Mouse (Mus musculus): ENCODE data around the gene Stx8. TPM values are rescaled to one million over a fixed set of nuclear protein-coding genes. Genes with fewer than 3 reads are reported as not detected.

Stx8 gene
- polyA plus RNA-seq, 1 experiment from 2014 or later: 50.6 TPM

DNA sequence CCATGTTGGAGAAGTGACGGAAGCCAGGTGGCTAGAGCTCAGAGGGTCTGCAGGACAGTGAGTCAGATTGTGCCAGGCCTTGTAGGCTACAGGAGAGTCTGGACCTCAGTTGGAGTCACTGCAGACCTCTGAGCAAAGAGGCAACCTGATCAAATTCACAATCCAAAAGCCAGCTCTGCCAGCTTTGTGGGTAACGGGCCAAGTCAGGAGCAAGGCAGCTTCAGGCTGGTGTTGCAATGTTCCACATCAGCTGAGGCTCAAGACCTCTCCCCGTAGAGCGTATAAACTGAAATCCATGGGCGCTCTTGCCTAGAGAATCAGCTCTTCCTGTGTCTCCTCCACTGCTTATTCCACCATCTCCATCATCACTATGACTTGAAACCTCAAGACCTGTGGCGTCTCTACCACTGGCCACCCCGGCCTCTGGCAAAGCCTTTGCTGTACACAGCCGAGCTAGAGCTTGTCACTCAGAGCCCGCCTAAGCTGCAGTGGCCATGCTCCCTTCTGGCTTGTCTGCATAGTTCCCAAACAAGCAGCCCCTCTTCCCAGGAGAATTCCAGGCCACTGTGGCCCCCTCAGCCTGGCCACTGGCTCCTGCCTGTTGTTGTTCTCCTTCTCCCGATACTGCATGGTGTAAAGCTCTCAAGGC, 235.9 kb downstream of the Stx8 start:
- 79% methylated on average over 10 of the region's 10 CpGs for WGBS
- H3K4me3 ChIP-seq: no peak overlapping the region
- H3K36me3 ChIP-seq: no peaks in the 10 kb centered on the region
- H3K4me2 ChIP-seq: no peak overlapping the region
- no peak overlapping the region for H3K9ac ChIP-seq
- no peak overlapping the region for H3K27ac ChIP-seq (replicated peaks)
- no peaks in the 10 kb centered on the region for H3K9me3 ChIP-seq
- H3K4me1 ChIP-seq: peaks cover 41% of the 10 kb centered on the region
- ATAC-seq (ENCODE audit: extremely low read depth, insufficient number of reproducible peaks, low FRiP score, low TSS enrichment): no peak
- H3K27me3 ChIP-seq (replicated peaks): no peaks in the 10 kb centered on the region

DNA sequence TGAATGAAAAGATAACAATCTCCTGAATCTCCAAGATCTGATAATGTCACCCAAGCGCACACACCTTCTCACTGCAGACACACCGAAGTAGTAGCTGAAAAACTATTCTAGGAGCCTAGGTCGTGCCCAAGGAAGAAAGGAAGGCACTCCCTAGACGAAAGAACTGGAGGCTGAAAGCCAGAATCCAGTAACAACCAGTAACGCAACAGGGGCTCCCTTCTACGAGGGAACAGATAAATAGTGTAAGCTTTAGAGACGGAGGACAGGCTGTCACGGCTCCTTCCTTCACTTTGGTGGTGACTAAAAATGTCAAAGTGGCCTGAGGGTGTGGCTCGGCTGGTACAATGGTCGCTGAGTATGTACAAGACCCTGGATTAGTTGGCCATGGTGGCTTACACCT, 236.6 kb downstream of the Stx8 start:
- H3K9ac ChIP-seq: no peak overlapping the region
- no peak overlapping the region for H3K4me3 ChIP-seq
- peaks cover 41% of the 10 kb centered on the region for H3K4me1 ChIP-seq
- no peak overlapping the region for H3K27ac ChIP-seq (replicated peaks)
- no peak for ATAC-seq (ENCODE audit: extremely low read depth, insufficient number of reproducible peaks, low FRiP score, low TSS enrichment)
- WGBS: 52% methylated on average over 10 of the region's 10 CpGs
- H3K27me3 ChIP-seq (replicated peaks): no peaks in the 10 kb centered on the region
- no peak overlapping the region for H3K4me2 ChIP-seq
- no peaks in the 10 kb centered on the region for H3K36me3 ChIP-seq
- H3K9me3 ChIP-seq: no peaks in the 10 kb centered on the region

DNA sequence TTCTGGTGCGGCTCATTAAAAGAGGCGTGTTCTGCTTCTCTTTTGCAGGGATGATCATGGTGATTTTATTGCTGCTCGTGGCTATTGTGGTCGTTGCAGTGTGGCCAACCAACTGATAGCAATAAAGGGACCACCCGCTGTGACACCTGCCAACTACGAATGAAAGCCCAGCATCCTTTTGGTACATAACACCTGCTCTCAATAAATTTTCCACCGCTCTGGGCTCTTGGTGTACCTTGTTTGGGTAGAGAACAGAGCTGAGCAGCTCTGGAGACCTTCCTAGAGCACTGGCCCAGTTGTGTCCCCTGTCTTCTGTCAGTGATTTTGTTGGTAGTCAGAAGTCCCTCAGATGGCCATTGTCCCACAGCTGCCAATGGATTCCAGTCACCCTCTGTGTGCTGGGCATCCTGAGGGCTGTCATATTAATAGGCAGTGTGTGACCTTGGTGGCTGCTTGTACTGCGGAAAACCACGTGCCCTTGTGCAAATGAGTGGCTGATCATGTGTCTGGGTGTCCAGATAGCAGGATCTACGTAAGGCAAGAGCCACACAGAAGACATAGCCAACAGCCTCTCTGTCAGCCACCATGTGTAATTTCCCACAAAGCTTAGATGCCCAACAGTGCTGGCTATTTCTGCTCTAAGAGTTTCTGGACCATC, 237.8 kb downstream of the Stx8 start:
- H3K36me3 ChIP-seq: no peaks in the 10 kb centered on the region
- H3K9ac ChIP-seq: no peak overlapping the region
- no peaks in the 10 kb centered on the region for H3K27me3 ChIP-seq (replicated peaks)
- WGBS: 72% methylated on average over 10 of the region's 10 CpGs
- no peak for ATAC-seq (ENCODE audit: extremely low read depth, insufficient number of reproducible peaks, low FRiP score, low TSS enrichment)
- H3K9me3 ChIP-seq: no peaks in the 10 kb centered on the region
- peak overlapping the region; percentile 20; the same call in 1 of the 2 replicates for H3K27ac ChIP-seq (replicated peaks)
- H3K4me3 ChIP-seq: no peak overlapping the region
- no peak overlapping the region for H3K4me2 ChIP-seq
- peaks cover 51% of the 10 kb centered on the region for H3K4me1 ChIP-seq

DNA sequence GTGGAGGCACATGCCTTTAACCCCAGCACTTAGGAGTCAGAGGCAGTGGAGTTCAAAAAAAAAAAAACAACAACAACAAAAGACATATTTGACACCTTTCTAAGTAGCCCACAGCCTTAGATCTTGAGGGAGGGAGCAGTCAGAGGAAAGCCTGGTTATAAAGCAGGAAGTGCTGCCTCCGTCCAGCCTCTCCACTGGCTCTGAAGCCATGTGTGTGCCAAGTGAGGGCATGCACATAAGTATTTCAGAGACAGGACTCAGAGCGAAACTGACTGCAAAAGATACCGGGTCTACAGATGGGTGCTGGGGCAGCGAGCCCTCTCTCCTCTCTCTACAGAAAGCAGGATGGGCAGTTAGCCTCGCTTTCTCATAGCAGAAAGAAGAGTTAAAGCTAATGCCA, 238.4 kb downstream of the Stx8 start:
- H3K9ac ChIP-seq: no peak overlapping the region
- no peak overlapping the region for H3K4me2 ChIP-seq
- peaks cover 55% of the 10 kb centered on the region for H3K4me1 ChIP-seq
- H3K9me3 ChIP-seq: no peaks in the 10 kb centered on the region
- H3K27me3 ChIP-seq (replicated peaks): no peaks in the 10 kb centered on the region
- WGBS: 71% methylated on average over 5 of the region's 5 CpGs
- H3K36me3 ChIP-seq: no peaks in the 10 kb centered on the region
- H3K27ac ChIP-seq (replicated peaks): no peak overlapping the region
- no peak for ATAC-seq (ENCODE audit: extremely low read depth, insufficient number of reproducible peaks, low FRiP score, low TSS enrichment)
- no peak overlapping the region for H3K4me3 ChIP-seq

DNA sequence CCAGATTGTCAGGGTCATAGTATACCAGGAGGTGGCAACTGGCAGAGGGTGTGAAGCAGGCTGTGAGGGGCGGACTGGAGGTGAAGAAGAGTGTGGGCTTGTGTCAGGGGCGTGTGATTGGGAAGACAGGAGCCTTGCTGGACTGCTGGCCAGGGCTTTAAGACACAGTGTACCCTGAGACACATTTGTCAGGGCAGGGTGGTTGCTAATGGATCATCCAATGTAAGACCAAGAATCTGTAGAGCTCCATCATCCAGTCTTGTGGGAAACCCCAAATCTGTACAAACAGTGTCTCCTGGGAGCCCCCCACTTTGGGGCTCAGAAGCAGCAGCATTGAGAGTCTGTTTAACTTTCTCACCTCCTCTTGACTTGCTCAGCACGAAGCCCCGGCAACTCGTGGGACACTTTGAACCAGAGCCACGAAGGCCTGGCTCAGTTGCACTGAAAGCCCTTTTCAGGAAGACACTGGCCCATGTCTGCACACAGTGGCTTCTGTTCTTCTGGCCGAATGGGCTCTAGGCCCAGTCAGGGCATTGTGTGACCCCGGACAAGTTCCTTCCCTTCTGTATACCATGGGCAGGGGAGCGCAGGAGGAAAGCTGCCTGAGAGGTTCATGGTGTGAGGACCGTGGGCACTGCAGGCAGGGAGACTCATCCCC, 239.7 kb downstream of the Stx8 start:
- WGBS: 86% methylated on average over 10 of the region's 10 CpGs
- H3K4me3 ChIP-seq: no peak overlapping the region
- no peak for ATAC-seq (ENCODE audit: extremely low read depth, insufficient number of reproducible peaks, low FRiP score, low TSS enrichment)
- peaks cover 44% of the 10 kb centered on the region for H3K4me1 ChIP-seq
- no peaks in the 10 kb centered on the region for H3K27me3 ChIP-seq (replicated peaks)
- no peaks in the 10 kb centered on the region for H3K36me3 ChIP-seq
- no peak overlapping the region for H3K27ac ChIP-seq (replicated peaks)
- no peak overlapping the region for H3K4me2 ChIP-seq
- H3K9ac ChIP-seq: no peak overlapping the region
- no peaks in the 10 kb centered on the region for H3K9me3 ChIP-seq

DNA sequence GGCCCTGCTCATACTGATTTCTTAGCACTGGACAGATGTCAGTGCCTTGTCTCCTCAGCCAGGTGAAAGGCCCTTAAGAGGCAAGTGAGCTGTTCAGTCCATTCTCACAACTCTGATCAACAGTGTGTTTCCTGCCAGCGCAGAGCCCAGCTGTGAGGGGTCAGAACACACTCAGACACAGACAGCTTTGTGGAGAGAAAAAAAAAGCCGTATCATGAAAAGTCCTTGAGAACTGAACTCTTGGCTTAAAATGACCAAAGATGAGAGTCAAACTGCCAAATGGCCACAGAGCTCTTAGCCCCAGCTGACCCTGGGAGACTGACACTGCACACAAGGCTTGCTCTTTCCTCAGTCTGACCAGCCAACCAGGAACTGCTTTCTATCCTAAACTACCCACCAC, 242.0 kb downstream of the Stx8 start:
- no peak for ATAC-seq (ENCODE audit: extremely low read depth, insufficient number of reproducible peaks, low FRiP score, low TSS enrichment)

DNA sequence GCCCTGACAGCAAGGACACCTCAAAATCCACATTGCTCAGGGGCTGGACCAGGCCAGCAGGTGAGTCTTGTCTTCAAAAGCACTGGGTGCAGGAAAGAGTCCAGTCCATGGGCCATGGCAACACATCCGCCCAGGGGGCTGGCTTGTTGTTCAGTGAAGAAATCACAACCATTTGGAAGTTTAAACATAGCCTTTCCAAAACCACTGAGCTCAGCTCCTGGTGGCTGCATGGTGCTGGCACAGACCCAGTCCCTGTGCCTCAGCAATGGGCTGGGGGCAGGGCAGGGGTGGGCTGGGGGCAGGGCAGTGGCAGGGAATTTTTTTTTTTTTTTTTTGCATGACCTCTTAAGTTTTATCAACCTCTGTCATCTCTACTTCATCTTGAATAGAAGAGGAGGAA, 242.6 kb downstream of the Stx8 start:
- no peak overlapping the region for H3K4me2 ChIP-seq
- H3K9me3 ChIP-seq: no peaks in the 10 kb centered on the region
- H3K4me1 ChIP-seq: peaks cover 48% of the 10 kb centered on the region
- H3K4me3 ChIP-seq: no peak overlapping the region
- H3K27ac ChIP-seq (replicated peaks): no peak overlapping the region
- H3K36me3 ChIP-seq: peaks cover 6% of the 10 kb centered on the region; the same call in 1 of the 2 replicates
- no peaks in the 10 kb centered on the region for H3K27me3 ChIP-seq (replicated peaks)
- 75% methylated on average over 1 of the region's 1 CpGs for WGBS
- no peak for ATAC-seq (ENCODE audit: extremely low read depth, insufficient number of reproducible peaks, low FRiP score, low TSS enrichment)
- H3K9ac ChIP-seq: no peak overlapping the region

More for the DNA sequence above, 242.0 kb downstream of the Stx8 start:
- H3K27ac ChIP-seq (replicated peaks): no peak overlapping the region; the same call in 1 of the 2 replicates
- no peaks in the 10 kb centered on the region for H3K9me3 ChIP-seq
- no peak overlapping the region for H3K9ac ChIP-seq
- H3K27me3 ChIP-seq (replicated peaks): no peaks in the 10 kb centered on the region
- H3K4me3 ChIP-seq: no peak overlapping the region
- peaks cover 3% of the 10 kb centered on the region; the same call in 1 of the 2 replicates for H3K36me3 ChIP-seq
- H3K4me2 ChIP-seq: no peak overlapping the region
- H3K4me1 ChIP-seq: peaks cover 52% of the 10 kb centered on the region
- WGBS: 63% methylated on average over 2 of the region's 2 CpGs

DNA sequence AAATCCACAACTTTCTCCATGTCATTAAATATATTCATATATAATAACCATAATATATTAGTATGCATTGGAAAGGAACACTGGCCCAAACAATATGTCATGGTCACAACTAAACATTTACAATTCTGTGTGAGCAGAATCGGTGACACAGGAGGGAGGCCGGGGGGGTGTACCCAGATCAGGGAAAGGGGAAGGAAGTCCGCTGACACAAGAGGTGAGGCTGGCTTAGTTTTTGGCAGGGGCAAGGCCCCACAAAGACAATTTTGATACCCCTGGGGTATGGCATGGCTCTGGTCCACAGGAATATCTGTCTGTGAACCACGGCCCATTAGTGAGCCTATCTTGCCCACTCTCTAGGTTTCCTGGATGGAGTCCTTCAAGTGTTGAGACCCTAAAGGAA, 243.5 kb downstream of the Stx8 start:
- H3K4me3 ChIP-seq: no peak overlapping the region
- H3K9ac ChIP-seq: no peak overlapping the region
- peaks cover 6% of the 10 kb centered on the region; the same call in 1 of the 2 replicates for H3K36me3 ChIP-seq
- H3K27ac ChIP-seq (replicated peaks): no peak overlapping the region
- H3K9me3 ChIP-seq: no peaks in the 10 kb centered on the region
- WGBS: 83% methylated on average over 4 of the region's 4 CpGs
- H3K4me1 ChIP-seq: peaks cover 46% of the 10 kb centered on the region
- no peak for ATAC-seq (ENCODE audit: extremely low read depth, insufficient number of reproducible peaks, low FRiP score, low TSS enrichment)
- H3K27me3 ChIP-seq (replicated peaks): no peaks in the 10 kb centered on the region
- no peak overlapping the region for H3K4me2 ChIP-seq

DNA sequence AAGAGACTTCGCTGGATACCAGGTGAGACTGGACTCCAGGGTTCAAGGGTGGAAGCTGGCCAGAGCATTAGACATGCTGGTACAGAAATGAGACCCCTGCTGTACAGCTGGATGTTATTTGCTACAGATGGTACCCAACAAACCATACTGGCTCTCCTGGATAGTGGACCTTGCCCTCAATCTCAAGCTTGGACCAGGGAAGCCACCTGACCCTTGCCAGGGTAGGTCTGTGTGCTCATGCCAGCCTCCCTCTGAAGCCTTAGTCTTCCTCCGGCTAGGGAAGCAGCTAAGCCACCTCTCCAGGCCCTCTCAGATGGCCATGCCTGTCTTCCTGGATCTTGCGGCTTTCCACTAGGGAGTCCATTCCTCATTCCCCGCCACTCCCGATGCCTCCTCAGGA, 244.7 kb downstream of the Stx8 start:
- Histone ChIP-seq H3K9ac (no peak overlapping the region), H3K4me1 (peaks cover 51% of the 10 kb centered on the region), H3K27ac (replicated peaks) (no peak overlapping the region), H3K36me3 (peaks cover 6% of the 10 kb centered on the region; the same call in 1 of the 2 replicates), H3K4me3 (no peak overlapping the region), H3K4me2 (no peak overlapping the region), H3K27me3 (replicated peaks) (no peaks in the 10 kb centered on the region), H3K9me3 (no peaks in the 10 kb centered on the region)
- 90% methylated on average over 5 of the region's 5 CpGs for WGBS
- no peak for ATAC-seq (ENCODE audit: extremely low read depth, insufficient number of reproducible peaks, low FRiP score, low TSS enrichment)

DNA sequence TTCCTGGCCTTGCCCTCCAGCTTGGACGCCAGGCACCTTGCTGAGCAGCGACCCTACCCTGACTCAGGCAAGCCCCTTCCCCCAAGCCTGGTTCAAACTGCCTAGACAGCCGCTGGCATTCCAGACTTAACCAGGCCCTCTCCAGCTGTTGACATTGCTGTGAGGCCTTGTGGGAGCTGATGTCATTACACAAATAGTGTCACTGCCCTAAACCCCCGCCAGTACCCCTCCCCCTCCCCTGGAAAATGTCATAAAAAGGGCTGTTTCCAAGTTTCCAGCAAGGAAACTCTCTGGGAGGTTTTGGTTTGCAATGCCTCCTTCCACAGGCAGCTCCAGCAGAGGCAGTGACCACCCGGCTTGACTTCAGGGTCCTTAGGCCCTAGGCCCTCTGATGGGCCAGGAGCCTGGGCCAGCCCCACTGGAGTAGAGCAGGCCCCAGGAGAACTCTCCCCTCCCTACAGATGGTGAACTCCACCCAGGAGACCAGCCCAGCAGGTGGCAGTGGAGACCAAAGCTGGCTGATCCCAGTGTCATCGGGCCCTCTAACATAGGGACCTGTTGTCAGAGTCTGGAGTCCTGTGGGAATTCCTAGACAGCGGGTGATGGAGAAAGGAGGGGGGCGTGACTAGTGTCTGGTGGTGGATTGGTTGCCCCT, 246.1 kb downstream of the Stx8 start:
- H3K36me3 ChIP-seq: peaks cover 6% of the 10 kb centered on the region; the same call in 1 of the 2 replicates
- H3K9ac ChIP-seq: peak overlapping the region; percentile 41
- no peaks in the 10 kb centered on the region for H3K27me3 ChIP-seq (replicated peaks)
- H3K4me2 ChIP-seq: no peak overlapping the region
- WGBS: 29% methylated on average over 8 of the region's 8 CpGs
- peaks cover 64% of the 10 kb centered on the region for H3K4me1 ChIP-seq
- peak overlapping the region; percentile 51 for H3K27ac ChIP-seq (replicated peaks)
- ATAC-seq (ENCODE audit: extremely low read depth, insufficient number of reproducible peaks, low FRiP score, low TSS enrichment): no peak
- H3K9me3 ChIP-seq: no peaks in the 10 kb centered on the region
- no peak overlapping the region for H3K4me3 ChIP-seq

DNA sequence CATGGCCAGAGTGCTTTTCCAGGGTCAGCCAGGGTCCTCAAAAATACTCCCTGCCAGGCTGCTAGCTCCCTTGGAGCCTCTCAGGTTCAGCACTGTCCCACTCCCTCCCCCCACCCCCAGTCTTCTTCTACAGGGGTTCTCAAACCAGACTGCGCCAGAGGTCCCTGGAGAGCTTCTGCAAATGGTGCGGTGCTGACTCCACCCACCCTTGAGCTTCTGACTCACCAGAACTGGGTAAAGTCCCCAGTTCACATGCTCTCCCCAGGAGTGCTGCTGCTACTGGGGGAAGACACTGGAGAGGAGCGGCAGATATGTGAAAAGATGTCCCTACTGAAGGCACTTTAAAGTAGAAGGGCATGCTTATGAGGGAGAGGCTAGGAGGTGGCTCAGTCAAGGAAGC, 247.9 kb downstream of the Stx8 start:
- H3K4me1 ChIP-seq: peaks cover 64% of the 10 kb centered on the region
- 54% methylated on average over 3 of the region's 3 CpGs for WGBS

More for the DNA sequence above, 247.9 kb downstream of the Stx8 start:
- no peak overlapping the region for H3K4me3 ChIP-seq
- no peaks in the 10 kb centered on the region for H3K9me3 ChIP-seq
- H3K36me3 ChIP-seq: peaks cover 6% of the 10 kb centered on the region; the same call in 1 of the 2 replicates
- H3K27ac ChIP-seq (replicated peaks): no peak overlapping the region
- H3K9ac ChIP-seq: no peak overlapping the region
- no peaks in the 10 kb centered on the region for H3K27me3 ChIP-seq (replicated peaks)
- no peak for ATAC-seq (ENCODE audit: extremely low read depth, insufficient number of reproducible peaks, low FRiP score, low TSS enrichment)
- no peak overlapping the region for H3K4me2 ChIP-seq
